Mouse (Mus musculus) mouse embryonic stem cell (cell line): ENCODE data around the gene Rsph1.

Experiments
- in situ Hi-C, 2 experiments: fragments of 300-500 bp; cut with MboI; formaldehyde crosslinking; loops; 1 replicate in 1 of 2; 3 replicates in 1 of 2; pipeline ENCODE4 v1.14.3; 2019 to 2020; ENCODE audit warnings: low sequenced_read_pairs in 2 of 2, low pct_unique_long_range_greater_than_20kb in 1 of 2, mixed read lengths in 1 of 2; ENCODE audit not compliant: unreplicated experiment in 1 of 2

Gene Rsph1

DNA sequence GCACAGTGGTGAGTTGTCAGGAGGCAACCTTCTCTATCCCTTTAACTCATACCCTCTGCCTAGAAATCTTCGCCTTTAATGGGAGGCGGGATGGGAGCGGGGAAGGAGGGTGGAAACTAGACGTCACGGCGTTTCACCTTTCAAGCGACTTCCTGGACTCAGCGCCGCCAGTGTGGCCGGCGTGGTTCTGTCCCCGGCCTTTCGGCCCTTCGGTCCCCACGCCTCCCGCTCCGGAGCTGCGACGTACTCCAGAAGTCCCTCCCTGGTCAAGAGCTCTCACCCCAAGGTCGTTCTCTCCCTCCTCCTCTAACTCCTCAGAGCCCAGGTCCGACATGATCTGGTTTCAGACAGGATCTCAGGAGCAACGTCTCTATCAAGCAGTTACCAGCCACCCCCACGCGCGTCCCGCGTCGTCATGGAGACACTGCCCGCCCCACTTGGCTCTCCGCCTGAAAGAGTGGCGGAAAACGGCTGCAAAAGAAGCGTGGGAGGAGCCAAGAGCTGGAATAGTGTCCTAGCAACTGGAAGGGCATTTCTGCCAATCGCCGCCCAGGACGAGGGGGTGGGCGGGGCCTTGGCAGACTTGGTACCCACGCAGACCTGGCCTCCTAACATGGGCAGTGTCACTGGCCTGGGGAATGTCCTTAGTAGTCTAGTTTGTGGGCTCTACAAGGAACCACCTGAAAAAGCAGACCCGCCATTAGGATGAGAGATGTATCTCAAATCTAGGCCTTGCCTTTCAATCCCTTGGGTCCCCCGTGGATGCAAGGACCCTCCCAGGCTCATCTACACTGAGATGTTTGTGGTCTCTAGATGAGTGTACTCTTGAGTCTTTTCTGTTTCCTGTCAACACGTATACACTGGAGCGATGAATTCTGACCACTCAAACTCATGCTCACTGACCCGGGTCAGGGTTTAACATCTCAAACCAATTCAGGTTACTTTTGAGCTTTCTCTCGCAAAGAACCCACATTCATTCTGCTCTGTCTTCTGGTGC lies at the start of gene Rsph1:
Rsph1 (minus strand) TSS at position 462 of the 997 bp plus-strand sequence.
- in situ Hi-C loops = no loop called here

DNA sequence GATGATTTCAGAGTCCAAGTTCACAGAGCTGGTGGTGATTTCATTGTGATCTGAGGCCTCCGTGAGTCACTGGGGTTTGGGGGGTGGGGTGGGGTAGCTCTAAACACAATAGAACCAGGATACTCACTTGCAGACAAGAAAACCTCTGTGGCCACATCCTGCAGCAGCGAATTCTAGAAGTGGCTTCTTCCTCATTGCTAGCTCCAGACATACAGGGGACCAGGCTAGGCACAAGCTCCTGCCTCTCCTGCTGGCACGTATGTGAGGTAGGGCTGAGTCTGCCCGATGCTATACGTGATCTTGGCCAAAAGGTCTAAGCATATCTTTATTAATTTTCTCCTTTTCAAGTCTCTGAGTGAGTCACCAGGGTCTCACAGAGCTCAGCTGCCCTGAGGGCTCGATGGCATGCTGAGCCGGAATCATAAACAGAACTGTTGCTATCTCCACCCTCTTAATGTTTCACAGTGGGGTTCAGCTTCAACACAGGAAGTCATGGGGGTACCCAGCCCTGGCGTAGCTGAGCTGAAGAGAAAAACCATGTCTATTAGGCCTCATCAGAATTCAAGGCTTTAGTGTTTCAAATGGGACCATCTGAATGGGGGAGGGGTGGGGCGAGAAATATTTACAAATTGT lies 49.2 kb upstream of the Rsph1 start:
- in situ Hi-C loops = loop anchor here in 1 of 2 experiments (25.0 kb wide), 1 partner anchor 336 kb away; the partner anchor contains the start of gene U2af1

DNA sequence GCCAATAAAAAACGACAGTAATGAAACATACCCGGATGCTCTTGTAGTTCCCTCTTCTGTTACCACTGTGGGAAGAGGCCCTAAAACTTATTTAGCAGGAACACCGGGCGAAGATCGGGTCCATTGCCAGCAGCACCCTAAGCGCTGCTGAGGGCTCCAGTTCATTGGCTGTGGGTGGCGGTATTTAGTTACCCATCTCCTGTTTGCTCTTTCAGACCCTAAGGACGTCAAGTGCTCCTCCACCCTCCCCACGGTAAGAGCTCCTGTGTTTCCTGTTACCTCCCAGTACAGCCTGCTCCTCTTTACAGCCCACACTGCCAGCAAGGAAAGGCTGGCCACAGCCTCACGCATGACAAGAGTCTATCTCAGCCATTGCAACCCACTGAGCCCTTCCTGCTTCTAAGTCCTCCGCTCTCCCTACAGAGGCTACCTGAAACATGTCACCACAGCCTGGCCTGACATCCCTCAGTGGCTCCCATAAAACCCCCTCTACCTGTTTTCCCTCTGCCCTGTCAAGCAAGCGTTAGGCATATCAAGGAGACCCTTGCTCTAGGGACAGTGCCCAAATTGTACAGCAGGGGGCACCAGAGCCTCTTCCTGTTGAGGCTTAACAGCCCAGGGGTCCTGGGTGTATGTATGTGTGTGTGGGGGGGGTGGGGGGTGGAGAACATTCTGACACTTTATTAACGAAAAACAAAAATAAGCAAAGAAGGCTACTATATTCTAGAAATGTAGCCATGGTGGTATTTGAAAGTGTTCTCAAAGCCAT lies 48.5 kb upstream of the Rsph1 start:
- in situ Hi-C loops = loop anchor here in 1 of 2 experiments (25.0 kb wide), 1 partner anchor 337 kb away; the partner anchor contains the start of gene U2af1

DNA sequence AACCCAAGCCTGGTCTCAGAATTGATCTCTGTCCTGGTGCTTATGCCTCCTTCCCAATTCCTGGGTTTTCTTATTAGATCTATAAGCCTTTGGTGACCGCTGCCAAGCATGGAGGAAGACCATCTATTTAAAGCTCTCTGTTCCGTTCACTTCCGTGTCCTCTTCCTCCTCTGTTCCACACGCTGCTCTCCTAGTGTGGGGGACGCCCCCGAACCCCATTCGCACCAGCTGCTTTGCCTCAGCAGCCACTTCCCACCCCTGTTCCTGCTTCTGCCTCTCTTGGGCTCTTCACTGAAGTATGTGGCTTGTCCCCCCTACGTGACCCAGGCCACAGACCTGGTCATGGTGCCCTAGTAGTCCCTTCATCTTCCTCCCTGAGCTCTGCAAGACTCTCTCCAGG lies 47.0 kb upstream of the Rsph1 start:
- in situ Hi-C loops = no loop called here

DNA sequence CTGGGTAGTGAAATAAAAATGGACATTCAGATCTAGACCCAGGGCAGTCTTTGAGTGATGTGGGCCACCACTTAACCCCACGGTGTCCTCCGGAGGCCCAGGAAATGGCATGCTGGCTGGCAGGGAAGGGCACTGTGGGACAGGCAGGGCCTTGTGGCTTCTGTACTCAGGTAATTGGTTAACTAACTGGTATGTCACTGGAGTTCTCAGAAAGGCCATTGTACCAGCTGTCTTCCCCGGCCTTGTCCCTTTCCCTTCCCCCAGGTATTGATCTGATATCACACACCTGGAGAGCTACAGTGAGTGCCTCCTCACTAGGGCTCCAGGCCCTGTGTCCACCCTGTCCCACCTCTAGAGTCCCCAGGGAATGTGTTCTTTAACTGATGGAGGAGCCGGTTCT lies 46.2 kb upstream of the Rsph1 start:
- in situ Hi-C loops = no loop called here

DNA sequence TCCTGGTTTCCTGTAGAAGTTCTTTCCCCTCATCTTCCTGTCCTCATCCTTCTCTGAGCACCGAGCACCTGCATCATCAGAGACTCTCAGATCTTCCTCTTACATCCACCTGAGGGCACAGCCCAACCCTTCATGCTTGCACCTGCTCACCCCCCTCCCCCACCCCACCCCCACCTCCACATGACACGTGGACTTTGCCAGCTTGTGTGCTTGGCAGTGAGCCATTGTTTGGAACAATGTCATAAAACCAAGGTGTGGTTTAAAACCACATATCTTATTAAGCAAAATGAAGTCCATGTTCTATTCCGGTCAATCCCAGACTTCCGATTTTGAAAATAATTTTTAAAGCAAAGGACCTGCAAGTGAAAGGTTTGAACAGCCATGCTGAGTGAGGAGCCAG lies 45.3 kb upstream of the Rsph1 start:
- in situ Hi-C loops = no loop called here

DNA sequence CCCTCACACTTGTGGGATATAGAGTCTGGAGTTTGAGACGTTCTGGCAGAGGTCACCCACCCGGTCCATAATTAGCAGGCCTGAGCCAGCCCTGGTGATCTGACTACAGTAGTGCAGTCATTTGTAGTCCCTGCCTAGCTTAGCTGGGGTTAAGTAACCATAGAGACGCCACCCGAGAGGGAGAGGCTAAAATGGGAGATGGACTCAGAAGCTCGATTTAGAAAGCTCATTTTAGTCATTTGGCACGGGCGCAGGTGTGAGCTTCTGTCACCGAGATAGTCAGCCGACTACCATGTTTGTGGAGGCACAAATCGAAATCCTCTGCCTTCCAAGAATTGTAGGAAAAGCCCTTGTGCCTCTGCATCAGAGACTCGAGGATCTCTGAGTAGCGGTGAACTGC lies 44.2 kb upstream of the Rsph1 start:
- in situ Hi-C loops = no loop called here

DNA sequence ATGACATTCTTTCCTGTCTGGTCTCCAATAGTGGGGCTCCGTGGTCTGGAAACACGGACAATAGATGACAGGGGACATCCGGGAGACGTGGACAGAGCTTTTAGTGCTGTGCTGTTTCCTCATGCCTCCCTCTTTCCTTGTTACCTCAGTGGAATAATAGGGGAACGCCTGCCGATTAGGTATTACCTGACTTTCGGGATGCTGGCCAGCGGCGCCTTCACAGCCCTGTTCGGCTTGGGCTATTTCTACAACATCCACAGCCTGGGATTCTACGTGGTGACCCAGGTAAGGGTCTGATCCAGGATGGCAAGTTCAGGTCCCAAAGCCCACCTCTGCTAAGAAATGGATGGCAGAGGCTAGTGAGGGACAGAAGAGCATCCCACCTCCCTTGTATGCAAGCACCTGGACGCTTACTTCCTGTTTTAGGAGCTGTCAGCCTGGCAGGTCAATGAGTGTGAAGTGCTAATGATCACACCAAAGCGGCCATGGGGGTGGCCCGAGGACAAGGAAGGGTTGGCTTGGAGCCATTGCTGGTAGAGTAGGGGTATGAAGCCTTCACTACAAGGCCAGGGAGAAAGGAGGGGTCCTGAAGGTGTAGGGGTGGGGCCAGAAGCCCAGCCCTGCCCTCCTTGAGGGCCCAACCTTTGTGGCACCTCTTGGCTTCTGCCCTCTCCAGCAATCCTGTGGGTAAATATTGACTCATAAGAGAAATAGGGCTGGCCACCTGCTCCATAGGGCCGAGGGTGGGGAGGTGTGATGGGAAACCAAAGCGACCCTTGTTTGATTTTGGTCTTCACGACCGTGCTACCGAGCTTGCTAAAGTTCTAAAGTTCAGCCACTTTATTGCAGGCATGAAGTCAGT lies 42.0 kb upstream of the Rsph1 start:
- in situ Hi-C loops = no loop called here

DNA sequence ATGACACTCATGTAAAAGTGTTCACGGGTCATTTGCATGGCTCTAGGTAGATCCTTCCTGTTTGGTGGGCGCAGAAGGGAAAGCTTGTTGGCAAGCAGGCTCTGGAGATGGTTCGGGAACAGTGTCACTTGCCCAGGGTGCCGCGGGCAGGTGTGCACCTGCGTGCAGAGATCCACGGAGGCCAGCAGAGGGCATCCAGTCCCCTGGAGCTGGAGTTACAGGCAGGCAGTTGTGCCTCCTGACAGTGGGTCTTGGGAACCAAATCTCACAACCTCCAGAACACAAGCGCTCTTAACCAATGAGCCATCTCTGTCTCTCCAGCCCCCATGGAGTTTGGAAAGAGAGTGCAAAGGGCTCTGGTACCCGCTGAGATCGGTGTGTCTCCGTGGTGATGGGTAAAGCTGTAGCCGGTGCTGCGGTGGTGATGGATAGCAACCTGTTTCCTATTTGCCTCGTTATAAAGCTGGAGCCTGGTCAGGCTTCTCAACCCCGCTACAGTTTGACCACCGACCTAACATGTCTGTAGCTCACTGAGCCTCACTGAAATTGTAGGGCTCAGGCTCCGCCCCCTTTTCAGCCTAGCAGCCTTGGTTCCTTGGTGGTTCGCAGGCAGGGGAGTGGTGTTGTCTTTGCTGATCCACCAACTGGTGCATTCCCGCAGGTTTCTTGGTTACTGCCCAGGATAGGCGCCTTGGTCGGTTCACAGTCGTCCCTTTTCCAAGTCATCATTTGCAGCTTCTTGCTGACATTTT lies 40.5 kb upstream of the Rsph1 start:
- in situ Hi-C loops = no loop called here

DNA sequence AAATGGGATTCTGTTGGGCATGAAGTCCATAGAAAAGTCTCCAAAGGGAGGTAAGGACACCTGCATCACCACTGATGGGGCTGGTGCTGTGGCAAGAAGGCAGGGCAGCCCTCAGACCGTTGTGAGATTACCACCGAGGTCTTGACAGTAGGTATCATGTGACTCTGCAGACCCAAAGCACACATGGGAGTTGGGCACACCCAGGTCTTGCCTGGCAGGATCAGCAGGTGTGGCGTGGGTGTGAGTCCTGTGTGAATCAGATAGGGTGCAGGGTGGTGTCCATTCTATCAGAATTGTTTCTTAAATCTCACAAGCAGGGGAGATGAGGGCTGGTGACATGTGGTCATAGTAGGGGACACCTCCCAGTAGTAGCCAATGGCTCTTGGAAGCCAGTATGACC lies 39.8 kb upstream of the Rsph1 start:
- in situ Hi-C loops = no loop called here

DNA sequence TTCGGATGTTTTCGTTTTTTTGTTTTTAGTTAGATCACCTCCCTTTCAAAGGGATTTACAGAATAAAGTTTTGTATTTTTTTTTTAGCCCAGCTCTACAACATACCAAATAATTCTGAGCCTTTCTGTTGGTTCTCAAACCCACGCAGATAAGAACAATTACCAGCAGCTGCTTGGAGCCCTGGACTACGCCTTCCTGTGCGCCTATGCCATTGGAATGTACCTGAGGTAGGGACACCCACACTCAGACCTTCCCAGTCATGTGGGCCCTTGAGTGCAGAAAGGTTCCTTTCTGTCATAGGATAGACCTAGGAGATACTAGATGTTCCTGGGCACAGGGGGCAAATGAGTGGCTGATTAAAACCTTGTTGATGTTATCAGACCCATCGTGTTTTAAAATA lies 38.8 kb upstream of the Rsph1 start:
- in situ Hi-C loops = no loop called here

DNA sequence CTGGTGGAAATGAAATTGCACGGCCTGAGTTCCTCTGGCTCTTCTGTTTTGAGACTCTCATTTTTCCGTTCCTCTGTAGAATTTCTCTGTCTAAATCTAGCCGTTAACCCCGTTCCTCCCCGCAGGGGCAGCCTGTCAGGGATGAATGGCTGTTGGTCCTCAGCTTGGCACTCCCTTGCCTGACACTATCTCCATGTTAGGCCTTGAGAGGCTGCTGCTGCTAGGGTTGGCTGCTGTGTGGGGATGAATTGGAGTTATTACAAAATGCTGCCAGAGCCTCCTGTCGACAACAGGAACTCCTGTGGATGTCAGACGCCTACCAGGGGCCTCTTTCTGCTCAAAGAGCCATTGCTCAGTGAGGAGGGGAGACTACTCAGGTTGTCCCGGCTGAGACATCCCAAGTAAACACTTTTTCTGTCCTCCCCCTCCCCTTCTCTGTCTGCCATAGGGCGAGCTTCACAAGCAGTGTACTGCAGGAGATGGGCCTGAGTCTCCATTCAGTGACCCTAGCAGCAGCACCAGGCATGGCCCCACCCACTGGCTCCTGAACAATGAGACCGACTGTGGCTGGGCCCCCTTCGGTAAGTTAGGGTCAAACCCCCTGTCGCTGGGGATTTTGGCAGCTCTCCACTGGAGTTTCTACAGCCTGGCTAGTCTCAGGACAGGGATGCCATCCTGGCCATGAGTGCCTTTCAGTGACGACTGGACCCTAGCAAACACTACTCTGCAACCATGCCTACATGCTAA lies 38.0 kb upstream of the Rsph1 start:
- in situ Hi-C loops = no loop called here

DNA sequence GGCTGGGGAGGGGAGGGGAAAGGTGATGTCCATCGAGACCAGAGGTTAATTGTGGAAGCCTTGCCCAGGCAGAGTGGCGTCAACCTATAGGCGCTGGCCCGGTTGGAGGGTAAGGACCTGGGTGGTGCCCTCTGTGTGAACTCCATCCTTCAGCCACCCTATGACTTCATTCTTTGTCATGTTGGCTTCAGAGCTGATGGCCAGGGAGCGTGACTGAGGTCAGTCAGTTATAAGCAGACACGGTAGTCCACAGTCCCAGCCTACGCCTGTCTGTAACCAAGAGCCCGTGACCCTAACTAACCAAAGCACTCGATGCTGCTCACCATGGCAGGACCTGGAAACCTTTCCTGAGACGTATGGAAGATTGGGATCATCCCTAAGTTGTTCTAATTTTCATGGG lies 35.5 kb upstream of the Rsph1 start:
- in situ Hi-C loops = no loop called here

DNA sequence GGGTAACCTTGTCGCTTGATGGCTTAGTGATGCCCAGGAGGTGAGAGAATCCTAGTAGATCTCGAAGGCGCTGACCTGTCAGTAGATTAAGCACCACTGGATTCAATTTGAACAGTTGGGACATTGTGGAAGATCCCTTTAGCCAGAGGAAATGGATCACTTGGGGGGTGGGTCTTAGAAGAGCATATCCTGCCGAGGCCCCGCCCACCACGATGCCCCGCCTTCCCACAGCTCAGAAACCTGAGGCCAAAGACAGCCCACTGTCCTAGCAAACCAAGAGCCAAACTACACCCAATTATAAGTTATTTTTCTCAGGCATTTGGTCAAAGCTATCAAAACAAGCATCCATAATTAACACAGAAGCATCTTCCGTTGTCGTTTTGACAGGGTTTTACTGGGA lies 33.9 kb upstream of the Rsph1 start:
- in situ Hi-C loops = no loop called here

DNA sequence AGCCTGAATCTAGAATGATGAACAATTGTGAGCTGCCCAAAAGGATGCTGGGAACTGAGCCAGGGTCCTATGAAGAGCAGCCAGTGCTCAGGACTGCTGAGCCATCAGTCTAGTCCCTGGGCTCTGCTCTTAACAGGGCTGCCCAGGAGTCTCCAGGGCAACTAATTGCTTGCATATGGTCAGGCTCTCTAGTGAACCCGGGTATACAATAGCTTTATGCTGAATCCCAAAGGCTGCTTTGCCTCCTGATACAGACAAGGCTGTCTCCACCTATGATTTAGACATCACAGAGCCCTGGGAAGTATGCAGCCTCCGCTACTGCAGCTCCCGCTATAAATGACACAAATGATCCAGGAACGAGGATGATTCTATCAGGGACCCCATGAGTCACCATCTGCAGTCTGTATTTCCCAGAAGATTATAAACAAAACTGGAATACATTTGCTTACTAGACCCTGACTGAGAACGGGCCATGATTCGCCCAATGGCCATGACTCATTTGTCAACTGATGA lies 32.2 kb upstream of the Rsph1 start:
- in situ Hi-C loops = no loop called here

DNA sequence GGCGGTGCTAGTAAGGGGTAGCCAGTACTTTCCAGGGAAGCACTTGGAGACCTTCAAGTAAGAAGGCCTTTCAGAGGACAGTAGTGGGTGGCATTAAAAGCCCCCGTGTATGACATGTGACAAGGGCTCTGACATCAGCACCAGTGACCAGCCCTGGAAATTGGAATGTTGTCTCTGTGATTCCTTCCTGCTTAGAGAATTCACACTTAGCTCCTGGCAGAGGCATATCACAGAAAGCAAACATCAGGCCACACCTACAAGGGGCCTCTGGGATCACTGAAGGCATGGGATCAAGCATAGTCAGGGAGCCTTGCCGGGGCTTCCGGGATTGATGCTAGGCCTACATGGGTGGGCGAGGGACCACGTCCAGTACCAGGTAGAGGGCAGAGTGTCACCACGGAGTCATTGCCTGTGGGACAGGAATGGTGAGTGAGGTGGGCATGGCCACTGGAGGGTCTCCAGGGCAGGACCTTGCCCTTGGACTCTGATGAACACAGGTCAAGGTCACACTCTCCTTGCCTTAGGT lies 31.2 kb upstream of the Rsph1 start:
- in situ Hi-C loops = no loop called here
